Mouse (Mus musculus): Measurements from ENCODE around the gene Sf3b2.

DNA sequence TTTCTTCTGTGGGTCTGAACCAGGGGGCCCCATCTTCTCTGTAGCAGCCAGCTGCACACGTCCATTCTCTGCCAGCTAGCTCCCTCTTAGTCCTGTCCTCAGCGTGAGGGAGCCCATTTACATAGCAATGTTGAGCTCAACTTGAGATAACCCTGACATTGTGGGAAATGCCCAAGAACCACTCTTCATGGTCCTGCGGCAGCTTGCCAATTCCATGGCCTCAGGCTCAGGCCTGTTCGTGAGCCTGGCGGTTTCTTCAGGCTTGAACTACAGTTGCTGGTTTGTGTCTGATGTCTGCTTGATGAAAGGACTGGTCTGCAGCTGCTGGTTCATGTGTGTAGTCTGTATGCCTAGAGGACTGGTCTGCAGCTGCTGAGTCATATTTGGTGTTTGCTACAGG, 39.5 kb upstream of the Sf3b2 start:
- TF ChIP-seq POLR2A (IDR thresholded peaks at IDR 0.05; ENCODE audit: insufficient read depth, low read length) (no peak), CTCF (IDR thresholded peaks at IDR 0.05; ENCODE audit: low read depth, low read length) (no peak)
